Mouse (Mus musculus): Measurements from ENCODE around the gene 1700001O22Rik. TPM values are rescaled to one million over a fixed set of nuclear protein-coding genes. Genes with fewer than 3 reads are reported as not detected.

1700001O22Rik gene
- total RNA-seq, 2 experiments from 2014 or later: 2.6 to 4.0 TPM

- DNase-seq: no peak
Observed at GRCm38 (mm10) chr2:30816383-30816782, 12.9 kb upstream of the 1700001O22Rik start.

- no peak for DNase-seq
Observed at GRCm38 (mm10) chr2:30810573-30810972, 7.1 kb upstream of the 1700001O22Rik start.

GRCm38 (mm10) chr2:30809503-30809902 lies 6.0 kb upstream of the 1700001O22Rik start:
- no peak for DNase-seq

GRCm38 (mm10) chr2:30808296-30808655 lies 4.8 kb upstream of the 1700001O22Rik start:
- no peak for DNase-seq

GRCm38 (mm10) chr2:30807648-30808295 lies 4.3 kb upstream of the 1700001O22Rik start, which contains the start of gene Ntmt1:
TSS of gene Ntmt1 (plus strand) at chr2:30807826.
- DNase-seq: peak; percentile 100

- no peak for DNase-seq
Observed at GRCm38 (mm10) chr2:30807147-30807647, 3.7 kb upstream of the 1700001O22Rik start.

- no peak for DNase-seq
Observed at GRCm38 (mm10) chr2:30805983-30806382, 2.5 kb upstream of the 1700001O22Rik start.

GRCm38 (mm10) chr2:30801067-30801852 lies 2.2 kb downstream of the 1700001O22Rik start:
- peak; percentile 57 for DNase-seq

GRCm38 (mm10) chr2:30800671-30801066 lies 2.8 kb downstream of the 1700001O22Rik start:
- no peak for DNase-seq

GRCm38 (mm10) chr2:30799456-30799855 lies 4.0 kb downstream of the 1700001O22Rik start:
- no peak for DNase-seq

GRCm38 (mm10) chr2:30796382-30796781 lies 7.1 kb downstream of the 1700001O22Rik start:
- DNase-seq: peak; percentile 73

GRCm38 (mm10) chr2:30795889-30796275 lies 7.6 kb downstream of the 1700001O22Rik start:
- peak; percentile 27 for DNase-seq

GRCm38 (mm10) chr2:30795271-30795888 lies 8.1 kb downstream of the 1700001O22Rik start:
- no peak for DNase-seq

GRCm38 (mm10) chr2:30794179-30795108 lies 9.0 kb downstream of the 1700001O22Rik start:
- peak; percentile 99 for DNase-seq

- DNase-seq: no peak
Observed at GRCm38 (mm10) chr2:30792061-30792460, 11.4 kb downstream of the 1700001O22Rik start.

GRCm38 (mm10) chr2:30787466-30787865 lies 16.0 kb downstream of the 1700001O22Rik start:
- DNase-seq: no peak

GRCm38 (mm10) chr2:30784078-30784994 lies 19.1 kb downstream of the 1700001O22Rik start:
- DNase-seq: peak; percentile 72

GRCm38 (mm10) chr2:30783346-30783745 lies 20.1 kb downstream of the 1700001O22Rik start:
- DNase-seq: peak; percentile 80

GRCm38 (mm10) chr2:30782312-30783290 lies 20.9 kb downstream of the 1700001O22Rik start:
- no peak for DNase-seq

GRCm38 (mm10) chr2:30779241-30779640 lies 24.2 kb downstream of the 1700001O22Rik start:
- DNase-seq: no peak

Data from heart, postnatal 4 days (tissue).